Mouse (Mus musculus) ES-E14 (cell line): Measurements from ENCODE around the gene Fbxw4.

ENCODE experiments used
- CHD2 ChIP-seq: IDR thresholded peaks from 2 replicates; pipeline ENCODE4 v1.6.1; 2014; ENCODE audit warnings: mild to moderate bottlenecking, low read depth, low read length, inconsistent platforms
- HCFC1 ChIP-seq: IDR thresholded peaks from 2 replicates; pipeline ENCODE4 v1.6.1; 2012; ENCODE audit warnings: low read length, inconsistent platforms, borderline replicate concordance; ENCODE audit not compliant: insufficient read depth
- MAFK ChIP-seq: IDR thresholded peaks from 2 replicates; pipeline ENCODE4 v1.6.1; 2014; ENCODE audit warnings: mild to moderate bottlenecking, low read depth, low read length, inconsistent platforms; ENCODE audit not compliant: insufficient read depth

- TF ChIP-seq HCFC1 = no peak
- TF ChIP-seq MAFK = no peak
- TF ChIP-seq CHD2 = no peak
These were observed 3.7 kb upstream of the Fbxw4 start for GRCm38 (mm10) chr19:45663851-45664250.
